28 mouse cellular contexts compared by ENCODE assay signal in the genomic region with DNA sequence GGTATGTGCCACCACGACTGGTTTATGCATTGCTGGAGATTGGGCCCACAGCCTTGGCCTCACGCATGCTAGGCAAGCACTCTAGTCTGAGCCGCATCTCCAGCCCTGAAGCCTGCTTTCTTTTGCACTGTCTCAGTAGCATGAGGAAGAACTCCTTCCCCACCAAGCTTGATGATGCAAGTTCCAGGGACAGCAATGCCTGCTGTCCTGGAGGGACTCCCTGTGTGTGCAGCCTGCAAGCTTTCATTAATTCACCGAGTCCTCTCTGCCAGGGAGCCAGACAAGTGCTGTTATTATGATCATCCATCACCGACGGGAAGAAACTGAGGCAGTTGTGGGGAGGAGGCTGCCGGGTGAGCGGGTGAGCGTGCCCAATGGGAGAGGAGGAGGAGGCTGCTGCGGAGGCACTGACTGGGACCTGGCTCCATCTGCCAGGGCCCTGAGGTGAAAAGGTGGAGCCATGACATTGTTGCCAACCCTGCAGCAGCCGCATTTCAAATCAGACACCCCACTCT. TPM values are rescaled to one million over a fixed set of nuclear protein-coding genes. Genes with fewer than 3 reads are reported as not detected.
DNase-seq lines count a peak whose midpoint lies in the region; ATAC-seq lines count a peak whose summit lies in the region.
"Had no signal": no experiment of that assay in that cellular context is flagged by ENCODE, and none has a peak within 500 bp of the region (broad histone marks: within the 10 kb centered on the region; RNA-seq: fewer than 3 reads in every experiment).

No protein-coding gene starts in this region.

- no peak overlapping the region for H3K4me2 ChIP-seq in hindbrain, embryonic 11.5 days (replicated peaks; ENCODE audit: low read depth, low read length)
- H3K4me2 ChIP-seq in hindbrain, embryonic 14.5 days (replicated peaks): no peak overlapping the region
- no peak overlapping the region for H3K4me2 ChIP-seq in midbrain, embryonic 11.5 days
- H3K4me2 ChIP-seq in midbrain, embryonic 16.5 days (ENCODE audit: low read length): no peak overlapping the region
- no peak overlapping the region for H3K4me2 ChIP-seq in neural tube, embryonic 13.5 days
- H3K4me2 ChIP-seq: embryonic facial prominence, embryonic 12.5 days; embryonic facial prominence, embryonic 15.5 days; forebrain, embryonic 12.5 days; forebrain, embryonic 15.5 days; heart, embryonic 12.5 days; heart, embryonic 15.5 days; hindbrain, embryonic 15.5 days had no signal

- WGBS in hindbrain, embryonic 11.5 days: 40% methylated on average over 11 of the region's 11 CpGs
- 27% methylated on average over 11 of the region's 11 CpGs for WGBS in hindbrain, embryonic 14.5 days
- WGBS in midbrain, embryonic 11.5 days: 54% methylated on average over 11 of the region's 11 CpGs
- WGBS in midbrain, embryonic 16.5 days: 41% methylated on average over 11 of the region's 11 CpGs
- WGBS in neural tube, embryonic 13.5 days: 25% methylated on average over 11 of the region's 11 CpGs

- DNase-seq in hindbrain, embryonic 11.5 days (ENCODE audit: low spot score): peak; percentile 35
- no peak for DNase-seq in hindbrain, embryonic 14.5 days (ENCODE audit: low spot score)
- peak; percentile 73 for DNase-seq in midbrain, embryonic 11.5 days (ENCODE audit: low spot score, missing footprints)
- no peak for DNase-seq in thymus, postnatal 14 days
- DNase-seq: adrenal gland, adult 2 months; adrenal gland, postnatal 14 days; B cell, adult 2 months; cerebellum, adult 11 months; cerebellum, adult 2 months; cerebellum, adult 9-11 months; cerebellum, postnatal 25 days; gastrocnemius, postnatal 25 days; heart, adult 18-20 months; heart, postnatal 10 days; heart, postnatal 36 days had no signal

- H3K4me3 ChIP-seq in hindbrain, embryonic 11.5 days (ENCODE audit: low read depth, low read length): no peak overlapping the region
- H3K4me3 ChIP-seq in hindbrain, embryonic 14.5 days (replicated peaks; ENCODE audit: low read length): no peak overlapping the region
- H3K4me3 ChIP-seq in midbrain, embryonic 11.5 days (ENCODE audit: low read depth, low read length): no peak overlapping the region
- no peak overlapping the region for H3K4me3 ChIP-seq in midbrain, embryonic 16.5 days (ENCODE audit: low read depth, low read length)
- H3K4me3 ChIP-seq in neural tube, embryonic 13.5 days: no peak overlapping the region
- H3K4me3 ChIP-seq: embryonic facial prominence, embryonic 12.5 days; embryonic facial prominence, embryonic 15.5 days; forebrain, embryonic 12.5 days; forebrain, embryonic 15.5 days; heart, embryonic 12.5 days; heart, embryonic 15.5 days; hindbrain, embryonic 15.5 days had no signal

- no peaks in the 10 kb centered on the region for H3K9me3 ChIP-seq in hindbrain, embryonic 11.5 days (ENCODE audit: control insufficient read depth, low read length)
- H3K9me3 ChIP-seq in hindbrain, embryonic 14.5 days (ENCODE audit: control insufficient read depth, low read length): no peaks in the 10 kb centered on the region
- no peaks in the 10 kb centered on the region for H3K9me3 ChIP-seq in midbrain, embryonic 11.5 days (ENCODE audit: control insufficient read depth, low read length)
- H3K9me3 ChIP-seq in midbrain, embryonic 16.5 days (replicated peaks; ENCODE audit: control insufficient read depth, low read length, poor library complexity, severe bottlenecking): no peaks in the 10 kb centered on the region
- no peaks in the 10 kb centered on the region for H3K9me3 ChIP-seq in neural tube, embryonic 13.5 days
- H3K9me3 ChIP-seq: embryonic facial prominence, embryonic 12.5 days; embryonic facial prominence, embryonic 15.5 days; forebrain, embryonic 12.5 days; forebrain, embryonic 15.5 days; G1E; heart, embryonic 12.5 days; heart, embryonic 15.5 days; hindbrain, embryonic 15.5 days had no signal

- ATAC-seq in hindbrain, embryonic 11.5 days (ENCODE audit: low FRiP score): peak; percentile 40; the same call in 1 of the 2 replicates
- no peak; the same call in 1 of the 2 replicates for ATAC-seq in hindbrain, embryonic 14.5 days (ENCODE audit: low FRiP score)
- ATAC-seq in midbrain, embryonic 11.5 days (ENCODE audit: low FRiP score): no peak
- no peak for ATAC-seq in midbrain, embryonic 16.5 days
- 0 out of 2 replicates have a peak, but pooled peaks have one; percentile 25 for ATAC-seq in erythroid progenitor cell, adult 5-6 weeks (replicated peaks; ENCODE audit: low FRiP score, poor library complexity, severe bottlenecking)
- peak; percentile 71 for ATAC-seq in neural tube, embryonic 13.5 days (ENCODE audit: low read depth)
- ATAC-seq: forebrain, embryonic 15.5 days; inflammation-experienced regulatory T-cells, adult 6 months; Patski had no signal

- no peak overlapping the region for H3K9ac ChIP-seq in hindbrain, embryonic 11.5 days (ENCODE audit: low read depth, low read length)
- no peak overlapping the region for H3K9ac ChIP-seq in hindbrain, embryonic 14.5 days
- no peak overlapping the region for H3K9ac ChIP-seq in midbrain, embryonic 11.5 days (ENCODE audit: low read length)
- no peak overlapping the region for H3K9ac ChIP-seq in midbrain, embryonic 16.5 days (ENCODE audit: low read depth, low read length)
- peak overlapping the region; percentile 19; the same call in 1 of the 2 replicates for H3K9ac ChIP-seq in neural tube, embryonic 13.5 days
- H3K9ac ChIP-seq: embryonic facial prominence, embryonic 12.5 days; embryonic facial prominence, embryonic 15.5 days; forebrain, embryonic 12.5 days; forebrain, embryonic 15.5 days; heart, embryonic 12.5 days; heart, embryonic 15.5 days; hindbrain, embryonic 15.5 days had no signal

- H3K4me1 ChIP-seq in hindbrain, embryonic 11.5 days (replicated peaks; ENCODE audit: control insufficient read depth, insufficient read depth, low read length): 0 out of 2 replicates have a peak, but pooled peaks cover 2% of the 10 kb centered on the region
- H3K4me1 ChIP-seq in hindbrain, embryonic 14.5 days (replicated peaks; ENCODE audit: control insufficient read depth, insufficient read depth, low read length): peaks cover 5% of the 10 kb centered on the region
- no peaks in the 10 kb centered on the region; the same call in 1 of the 2 replicates for H3K4me1 ChIP-seq in midbrain, embryonic 11.5 days (ENCODE audit: control insufficient read depth, insufficient read depth, low read length)
- H3K4me1 ChIP-seq in midbrain, embryonic 16.5 days (ENCODE audit: control insufficient read depth, insufficient read depth, low read length): no peaks in the 10 kb centered on the region
- H3K4me1 ChIP-seq in neural tube, embryonic 13.5 days (replicated peaks): peaks cover 13% of the 10 kb centered on the region
- H3K4me1 ChIP-seq: embryonic facial prominence, embryonic 12.5 days; embryonic facial prominence, embryonic 15.5 days; heart, embryonic 12.5 days; heart, embryonic 15.5 days had no signal

- H3K36me3 ChIP-seq in hindbrain, embryonic 11.5 days (ENCODE audit: control insufficient read depth, insufficient read depth, low read length): no peaks in the 10 kb centered on the region
- no peaks in the 10 kb centered on the region for H3K36me3 ChIP-seq in hindbrain, embryonic 14.5 days (replicated peaks; ENCODE audit: control insufficient read depth, insufficient read depth)
- no peaks in the 10 kb centered on the region for H3K36me3 ChIP-seq in midbrain, embryonic 11.5 days (ENCODE audit: control insufficient read depth, insufficient read depth, low read length)
- H3K36me3 ChIP-seq in midbrain, embryonic 16.5 days (ENCODE audit: control insufficient read depth, insufficient read depth, low read length): no peaks in the 10 kb centered on the region
- no peaks in the 10 kb centered on the region for H3K36me3 ChIP-seq in neural tube, embryonic 13.5 days
- H3K36me3 ChIP-seq: embryonic facial prominence, embryonic 12.5 days; embryonic facial prominence, embryonic 15.5 days; forebrain, embryonic 12.5 days; forebrain, embryonic 15.5 days; G1E; heart, embryonic 12.5 days; heart, embryonic 15.5 days; hindbrain, embryonic 15.5 days had no signal

- H3K27me3 ChIP-seq in hindbrain, embryonic 11.5 days (ENCODE audit: control insufficient read depth, insufficient read depth, low read length): no peaks in the 10 kb centered on the region
- H3K27me3 ChIP-seq in hindbrain, embryonic 14.5 days (ENCODE audit: control insufficient read depth, insufficient read depth, low read length): no peaks in the 10 kb centered on the region
- no peaks in the 10 kb centered on the region for H3K27me3 ChIP-seq in midbrain, embryonic 11.5 days (ENCODE audit: control insufficient read depth, insufficient read depth, low read length)
- no peaks in the 10 kb centered on the region; the same call in 1 of the 2 replicates for H3K27me3 ChIP-seq in midbrain, embryonic 16.5 days (ENCODE audit: control insufficient read depth, insufficient read depth, low read depth, low read length)
- H3K27me3 ChIP-seq in neural tube, embryonic 13.5 days: 0 out of 2 replicates have a peak, but pooled peaks cover under 1% of the 10 kb centered on the region
- H3K27me3 ChIP-seq: forebrain, embryonic 15.5 days; hindbrain, embryonic 15.5 days had no signal

- peak overlapping the region; percentile 60 for H3K27ac ChIP-seq in hindbrain, embryonic 11.5 days (ENCODE audit: low read depth, low read length)
- no peak overlapping the region for H3K27ac ChIP-seq in hindbrain, embryonic 14.5 days
- no peak overlapping the region for H3K27ac ChIP-seq in midbrain, embryonic 11.5 days (ENCODE audit: low read depth, low read length)
- no peak overlapping the region for H3K27ac ChIP-seq in midbrain, embryonic 16.5 days (ENCODE audit: low read length)
- H3K27ac ChIP-seq in neural tube, embryonic 13.5 days (replicated peaks): peak overlapping the region; percentile 55
- H3K27ac ChIP-seq: embryonic facial prominence, embryonic 12.5 days; embryonic facial prominence, embryonic 15.5 days; forebrain, embryonic 12.5 days; forebrain, embryonic 15.5 days; heart, embryonic 15.5 days; hindbrain, embryonic 15.5 days had no signal

RNA-seq across cellular contexts. Expression of a gene that starts 14.1 kb away (rescaled TPM):
- 4.3 and 5.0 TPM in 2 replicates for polyA plus RNA-seq in hindbrain, embryonic 11.5 days (2014; fragmentation: Nextera tagmentation; extraction: Ambion mirVana)
- polyA plus RNA-seq in hindbrain, embryonic 14.5 days (2014; fragmentation: Nextera tagmentation; extraction: Ambion mirVana): 15.6 and 17.4 TPM in 2 replicates
- 2.6 and 3.1 TPM in 2 replicates for polyA plus RNA-seq in midbrain, embryonic 11.5 days (2014; fragmentation: Nextera tagmentation; extraction: Ambion mirVana)
- 20.5 and 21.3 TPM in 2 replicates for polyA plus RNA-seq in midbrain, embryonic 16.5 days (2015; fragmentation: Nextera tagmentation; extraction: Ambion mirVana)
- not detected in 2 replicates for total RNA-seq in erythroid progenitor cell, adult 5-6 weeks (2015; ENCODE audit: low replicate concordance)
- total RNA-seq in erythroid progenitor cell, adult 5-6 weeks (2017; ENCODE audit: low replicate concordance): 0.64 TPM in 1 of 2 replicates, not detected in the other
- 18.0 and 19.9 TPM in 2 replicates for polyA plus RNA-seq in neural tube, embryonic 13.5 days (2015; fragmentation: Nextera tagmentation; extraction: Ambion mirVana)

RNA-seq across cellular contexts. Expression of a gene that starts 30.3 kb away (rescaled TPM):
- 21.7 and 25.7 TPM in 2 replicates for polyA plus RNA-seq in hindbrain, embryonic 11.5 days (2014; fragmentation: Nextera tagmentation; extraction: Ambion mirVana)
- 21.1 and 23.2 TPM in 2 replicates for polyA plus RNA-seq in hindbrain, embryonic 14.5 days (2014; fragmentation: Nextera tagmentation; extraction: Ambion mirVana)
- 26.5 and 27.1 TPM in 2 replicates for polyA plus RNA-seq in midbrain, embryonic 11.5 days (2014; fragmentation: Nextera tagmentation; extraction: Ambion mirVana)
- 23.7 and 24.3 TPM in 2 replicates for polyA plus RNA-seq in midbrain, embryonic 16.5 days (2015; fragmentation: Nextera tagmentation; extraction: Ambion mirVana)
- 6.3 and 9.7 TPM in 2 replicates for total RNA-seq in erythroid progenitor cell, adult 5-6 weeks (2015; ENCODE audit: low replicate concordance)
- total RNA-seq in erythroid progenitor cell, adult 5-6 weeks (2017; ENCODE audit: low replicate concordance): 10.4 and 11.1 TPM in 2 replicates
- 20.6 and 23.4 TPM in 2 replicates for polyA plus RNA-seq in neural tube, embryonic 13.5 days (2015; fragmentation: Nextera tagmentation; extraction: Ambion mirVana)

Comparison
In these comparisons a context has a peak if more than half of its experiments do, and no peak if none do; other contexts are left out.
1. ATAC-seq: peak in hindbrain, embryonic 11.5 days (single experiment), erythroid progenitor cell, adult 5-6 weeks (single experiment) and neural tube, embryonic 13.5 days (single experiment); none in hindbrain, embryonic 14.5 days (single experiment), midbrain, embryonic 11.5 days (single experiment) and midbrain, embryonic 16.5 days (single experiment).
2. DNase-seq: peak in hindbrain, embryonic 11.5 days (single experiment) and midbrain, embryonic 11.5 days (single experiment); none in hindbrain, embryonic 14.5 days (single experiment) and thymus, postnatal 14 days (single experiment).
3. H3K27ac ChIP-seq: peak in hindbrain, embryonic 11.5 days (single experiment) and neural tube, embryonic 13.5 days (single experiment); none in hindbrain, embryonic 14.5 days (single experiment), midbrain, embryonic 11.5 days (single experiment) and midbrain, embryonic 16.5 days (single experiment).